Mouse (Mus musculus) heart, postnatal 25 days (tissue): ENCODE data around the gene Kcnk4. TPM values are rescaled to one million over a fixed set of nuclear protein-coding genes. Genes with fewer than 3 reads are reported as not detected.

Source experiments
- DNase-seq: peaks from one replicate; pipeline ENCODE4 v3.0.0; 2022; ENCODE audit warnings: low spot score
- intact Hi-C: fragments of 180-260 bp; cut with DNase I; formaldehyde crosslinking; loops from one replicate; pipeline ENCODE4 v1.15.1; 2025
- total RNA-seq, 2 experiments: library from RNA; stranded (reverse); gene quantifications; 2 replicates each; pipeline ENCODE4 v1.2.3; 2021

The Kcnk4 gene
- total RNA-seq, 2 experiments from 2014 or later = 0.20 to 0.36 TPM

DNA sequence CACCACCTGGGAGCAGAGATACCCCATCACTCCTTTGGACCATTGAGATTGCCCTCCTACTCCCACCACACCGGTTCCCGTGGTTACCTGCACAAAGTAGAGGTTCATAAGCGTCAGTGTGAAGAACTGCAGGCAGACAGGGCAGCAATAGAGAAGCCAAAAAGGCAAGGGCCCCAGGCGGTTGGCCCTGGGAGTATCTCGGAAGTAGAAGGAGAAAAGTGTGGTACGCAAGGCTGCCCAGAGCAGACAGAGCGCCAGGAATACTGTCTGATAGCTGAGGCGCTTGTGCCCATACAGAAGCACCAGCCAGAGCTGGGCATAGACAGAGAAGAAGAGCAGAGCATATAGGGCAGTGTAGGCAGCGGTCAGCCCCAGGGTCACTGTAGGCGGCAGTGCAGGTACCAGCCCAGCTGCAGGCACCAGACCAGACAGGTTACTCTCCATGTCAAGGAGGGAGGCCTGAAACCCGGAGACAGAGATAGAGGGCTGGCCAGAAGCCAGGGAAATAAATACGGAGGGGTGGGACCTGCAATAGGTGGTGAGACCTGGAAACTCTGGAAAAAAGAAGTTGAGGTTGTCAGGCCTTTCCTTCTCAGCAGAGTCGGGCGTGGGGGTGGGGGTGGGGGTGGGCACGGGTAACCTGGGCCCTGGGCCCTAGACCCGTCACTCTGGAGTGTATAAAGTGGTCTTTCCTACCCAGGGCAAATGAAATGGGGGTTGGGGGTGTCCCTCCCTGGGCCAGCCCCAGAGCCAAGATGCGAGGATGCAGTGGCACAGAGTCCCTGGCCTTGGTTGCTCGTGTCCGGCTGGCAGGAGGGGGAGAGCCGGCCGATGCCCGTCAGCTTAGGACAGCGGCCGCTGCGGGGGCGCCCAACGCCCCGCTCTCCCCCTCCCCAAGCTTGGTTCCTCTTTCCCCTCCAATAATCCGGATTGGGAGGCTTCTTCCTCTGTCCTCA lies 6.4 kb upstream of the Kcnk4 start:
- DNase-seq = no peak

DNA sequence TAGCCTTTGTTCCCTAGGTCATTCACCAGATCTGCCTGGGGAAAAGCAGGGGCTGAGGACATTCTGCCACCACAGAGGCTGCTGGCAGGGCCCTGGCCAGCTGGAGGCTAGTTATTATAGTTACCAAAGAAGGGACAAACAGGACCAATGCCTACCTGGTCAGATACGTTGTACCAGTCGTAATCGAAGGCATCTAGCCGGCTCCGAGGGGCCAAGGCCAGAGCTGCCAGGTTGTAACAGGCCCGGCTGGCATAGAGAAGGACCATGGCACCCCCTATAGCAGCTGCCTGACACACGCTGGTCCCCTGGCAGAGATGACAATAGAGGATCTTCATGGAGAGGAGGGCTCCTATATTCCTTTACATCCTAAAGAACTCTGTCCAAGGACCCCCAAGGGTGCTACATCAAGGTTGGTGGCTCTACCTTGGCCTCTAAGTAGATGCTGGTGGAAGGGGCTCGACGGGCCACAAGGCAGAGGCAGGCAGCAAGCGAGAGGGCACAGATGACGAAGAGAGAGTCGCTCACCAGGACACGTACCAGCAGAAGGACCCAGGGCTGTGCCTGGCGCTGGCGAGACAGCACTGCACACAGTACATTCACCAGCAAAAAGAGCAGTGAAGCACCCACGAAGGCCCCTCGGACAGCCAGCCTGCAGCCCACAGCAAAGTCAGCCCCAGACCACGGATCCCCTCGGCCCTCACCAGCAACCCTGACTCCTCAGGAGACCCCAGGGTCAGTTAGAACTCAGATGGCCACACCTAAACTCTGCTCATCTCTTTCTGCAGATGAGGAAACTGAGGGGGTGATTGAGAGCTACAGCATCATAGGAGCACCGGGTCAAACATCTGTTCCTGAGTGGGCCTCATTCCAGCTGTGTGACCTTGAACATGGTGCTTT lies 5.0 kb upstream of the Kcnk4 start:
- intact Hi-C loops = no loop called here
- DNase-seq = no peak

More for the DNA sequence above, 6.4 kb upstream of the Kcnk4 start:
- intact Hi-C loops = loop anchor here (1.0 kb wide), 1 partner anchor 11 kb away; no protein-coding TSS in a partner anchor

DNA sequence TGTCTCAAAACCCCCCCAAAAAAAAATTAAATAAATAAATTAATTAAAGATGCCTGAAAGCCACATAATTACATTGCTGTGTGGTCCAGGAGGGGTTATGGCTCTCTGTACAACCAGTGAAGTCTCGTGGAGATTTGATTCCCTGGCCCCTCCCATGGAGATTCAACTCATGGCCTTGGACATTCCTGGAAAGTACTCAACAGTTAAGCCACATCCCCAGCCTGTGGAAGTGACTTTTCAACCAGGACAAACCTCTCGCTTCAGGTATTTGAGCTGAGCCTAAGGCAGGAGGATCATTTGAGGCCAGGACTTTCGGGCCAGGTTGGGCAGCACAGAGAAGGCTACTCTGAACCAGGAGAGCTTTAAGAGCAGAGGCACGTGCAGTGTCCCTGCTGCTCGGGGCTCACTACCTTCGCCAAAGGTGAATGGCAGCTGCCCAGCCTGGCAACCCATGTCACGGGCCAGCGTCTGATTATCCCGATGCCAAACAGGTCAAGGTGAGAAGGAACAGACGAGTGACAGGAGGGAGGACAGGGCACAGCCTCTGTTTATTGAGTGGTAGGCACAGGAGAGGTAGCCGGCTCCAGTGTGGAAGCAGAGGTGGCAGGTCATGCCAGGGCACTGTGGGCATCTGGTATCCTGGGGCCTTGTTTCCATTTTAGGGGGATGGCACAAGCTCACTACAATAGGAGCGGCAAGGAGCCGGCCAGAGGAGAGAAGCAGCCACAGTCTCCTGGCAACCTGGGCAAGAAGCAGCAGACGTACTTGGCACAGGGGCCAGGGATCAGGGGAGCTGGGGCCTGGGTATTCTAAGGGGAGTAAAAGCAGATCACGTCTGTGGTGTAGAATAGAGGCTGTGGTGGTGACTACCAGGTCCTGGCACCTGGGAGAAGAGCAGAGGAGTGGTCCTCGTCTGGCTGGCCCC lies 3.5 kb upstream of the Kcnk4 start:
- DNase-seq = no peak
- intact Hi-C loops = no loop called here

DNA sequence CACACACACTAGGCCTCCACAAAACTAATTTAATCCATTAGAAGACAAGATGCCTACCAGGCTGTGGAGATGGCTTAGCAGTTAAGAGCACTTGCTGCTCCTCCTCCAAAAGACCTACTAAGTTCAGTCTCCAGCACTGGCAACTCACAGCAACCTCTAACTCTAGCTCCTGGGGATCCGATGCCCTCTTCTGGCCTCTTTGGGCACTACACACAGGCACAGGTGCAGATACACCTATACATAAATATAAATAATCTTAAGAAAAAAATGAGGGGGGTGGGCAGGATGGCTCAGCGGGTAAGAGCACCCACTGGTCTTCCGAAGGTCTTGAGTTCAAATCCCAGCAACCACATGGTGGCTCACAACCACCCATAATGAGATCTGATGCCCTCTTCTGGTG lies 2.0 kb upstream of the Kcnk4 start:
- DNase-seq = no peak
- intact Hi-C loops = no loop called here

DNA sequence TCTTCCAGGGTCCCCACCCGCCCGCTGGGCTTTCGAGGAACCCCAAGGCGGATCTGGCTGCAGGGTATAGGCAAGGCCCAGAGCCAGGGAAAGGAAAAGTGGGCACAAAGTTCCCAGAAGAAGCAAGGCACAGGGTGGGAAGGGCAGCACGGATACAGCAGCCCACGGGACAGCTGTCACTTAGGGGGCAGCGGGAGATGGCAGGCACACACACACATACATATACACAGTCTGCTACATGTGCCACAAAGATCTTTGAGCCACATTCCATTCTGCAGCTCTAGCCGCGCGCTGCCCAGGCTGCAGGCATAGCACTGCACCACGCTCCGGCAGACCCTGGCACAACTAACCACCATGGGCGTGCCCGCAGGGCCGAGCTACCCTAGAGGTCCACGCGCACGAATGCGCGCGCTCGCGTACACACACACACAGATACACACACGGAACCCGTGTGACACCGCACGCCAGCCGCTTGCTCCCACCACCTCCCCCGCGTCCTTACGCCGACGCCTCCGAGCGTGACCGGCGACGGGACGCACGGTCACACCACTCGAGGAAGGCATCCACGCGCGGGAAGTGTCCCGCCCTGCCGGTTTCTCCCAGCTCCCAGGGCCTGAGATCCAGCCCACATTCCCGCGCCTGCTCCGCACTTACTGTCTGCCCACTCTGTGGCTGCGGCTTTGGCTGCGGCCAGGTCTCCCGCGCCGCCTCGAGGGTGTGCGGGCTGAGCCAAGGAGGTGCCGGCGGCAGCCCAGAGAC lies 700 bp downstream of the Kcnk4 start:
- intact Hi-C loops = no loop called here

DNA sequence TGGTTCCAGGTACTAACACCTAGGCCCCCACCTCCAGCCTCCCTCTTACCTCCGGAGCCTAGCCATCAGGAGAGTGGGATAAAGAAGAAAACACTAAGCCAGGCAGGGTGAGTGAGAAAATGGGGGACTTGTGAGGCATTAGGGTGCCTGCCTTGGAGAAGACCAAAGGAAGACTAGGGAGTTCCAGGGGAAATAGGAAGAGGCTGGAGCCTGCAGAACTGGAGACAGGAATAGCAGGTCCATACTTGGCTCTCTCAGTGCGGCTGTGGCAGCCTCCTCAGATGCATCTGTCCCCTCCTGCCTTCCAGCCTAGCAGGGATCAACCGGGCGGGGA lies 1.2 kb downstream of the Kcnk4 start:
- intact Hi-C loops = no loop called here
- no peak for DNase-seq

More for the DNA sequence above, 700 bp downstream of the Kcnk4 start:
- DNase-seq = no peak

DNA sequence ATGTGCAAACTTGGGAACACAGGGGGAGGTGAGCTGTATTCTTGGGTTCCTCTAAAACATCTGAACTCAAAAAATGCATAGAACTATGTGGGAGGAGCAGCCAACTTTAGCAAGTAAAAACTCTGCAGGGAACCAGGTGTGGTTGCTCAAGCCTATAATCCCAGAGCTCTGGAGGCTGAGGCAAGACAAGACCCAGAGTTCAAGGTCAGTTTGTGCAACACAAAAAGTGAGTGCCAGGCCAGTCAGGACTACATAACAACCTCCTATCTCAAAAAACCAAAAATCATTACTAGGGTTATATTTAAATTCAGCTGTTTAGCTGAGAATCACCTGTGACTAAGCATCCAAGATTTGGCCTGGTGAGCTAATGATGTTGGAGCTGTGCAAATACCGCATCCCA lies 2.3 kb downstream of the Kcnk4 start:
- intact Hi-C loops = no loop called here
- DNase-seq = no peak

DNA sequence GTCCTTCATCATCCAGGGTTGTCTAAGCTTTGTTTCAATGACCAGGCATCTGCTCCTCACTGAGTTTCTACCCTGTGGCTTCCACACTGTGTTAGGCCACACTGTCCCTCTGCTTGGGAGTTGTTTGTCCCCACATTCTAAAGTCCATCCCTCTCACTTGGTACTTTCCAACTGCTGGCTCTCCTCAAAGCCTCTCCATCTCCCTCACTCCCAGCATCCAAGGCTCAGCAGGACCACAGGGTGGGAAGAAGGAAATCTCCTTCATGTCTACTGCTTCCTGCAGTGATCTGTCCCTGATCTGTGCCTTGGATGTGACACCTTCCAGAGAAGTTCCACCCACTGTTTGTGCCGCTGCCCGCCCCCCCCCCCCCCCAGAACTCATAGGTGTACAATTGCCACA lies 3.3 kb downstream of the Kcnk4 start:
- no peak for DNase-seq
- intact Hi-C loops = no loop called here

DNA sequence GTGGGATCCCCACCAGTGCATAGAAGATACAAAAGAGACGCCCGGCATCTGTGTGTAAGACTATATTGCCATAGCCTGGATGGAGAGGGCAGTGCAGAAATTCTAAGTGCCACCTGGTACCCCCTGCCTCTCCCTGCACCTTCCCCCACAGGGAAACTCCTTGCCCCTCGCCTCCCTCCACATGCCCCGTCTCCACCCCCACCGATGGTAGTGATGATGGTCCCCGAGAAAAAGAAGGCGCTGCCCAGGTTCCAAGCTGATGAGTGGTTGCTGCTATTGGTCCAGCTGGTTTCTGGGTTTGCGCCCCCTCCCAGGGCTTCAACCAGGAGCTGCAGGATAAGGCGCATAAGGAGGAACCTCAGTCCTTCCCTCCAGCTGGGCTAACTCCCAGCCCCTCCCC lies 6.2 kb downstream of the Kcnk4 start:
- DNase-seq = no peak
- intact Hi-C loops = no loop called here

DNA sequence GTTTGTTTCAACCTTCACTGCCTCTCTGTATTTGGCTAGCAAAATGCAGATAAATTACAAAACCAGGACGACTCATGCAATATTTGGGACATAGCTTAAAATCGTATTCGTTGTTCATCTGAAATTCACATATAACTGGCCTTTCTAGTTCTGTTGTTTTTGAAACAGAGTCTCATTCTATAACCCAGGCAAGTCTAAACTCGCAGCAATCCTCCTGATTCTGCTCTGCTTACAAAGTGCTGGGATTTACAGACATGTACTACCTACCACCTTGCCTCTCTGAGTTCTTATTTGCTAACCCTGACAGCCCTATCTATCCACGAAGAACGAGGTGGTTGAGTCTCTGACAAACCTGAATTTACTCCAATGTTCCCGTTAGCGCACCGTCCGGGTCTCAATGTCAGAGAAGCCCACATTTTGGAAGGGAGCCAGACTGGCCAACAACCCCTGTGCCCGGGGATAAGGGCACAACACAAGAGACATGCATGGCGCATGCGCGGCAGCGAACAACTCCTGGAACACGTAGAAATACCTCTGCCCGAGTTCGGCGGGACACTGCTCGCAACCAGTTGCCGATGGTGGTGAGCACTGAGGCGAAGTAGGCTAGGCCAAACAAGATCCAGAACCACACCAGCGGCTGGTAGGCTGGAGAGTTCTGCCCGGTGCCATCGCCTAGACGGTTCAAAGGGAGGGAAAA lies 7.6 kb downstream of the Kcnk4 start:
- no peak for DNase-seq
- intact Hi-C loops = no loop called here

DNA sequence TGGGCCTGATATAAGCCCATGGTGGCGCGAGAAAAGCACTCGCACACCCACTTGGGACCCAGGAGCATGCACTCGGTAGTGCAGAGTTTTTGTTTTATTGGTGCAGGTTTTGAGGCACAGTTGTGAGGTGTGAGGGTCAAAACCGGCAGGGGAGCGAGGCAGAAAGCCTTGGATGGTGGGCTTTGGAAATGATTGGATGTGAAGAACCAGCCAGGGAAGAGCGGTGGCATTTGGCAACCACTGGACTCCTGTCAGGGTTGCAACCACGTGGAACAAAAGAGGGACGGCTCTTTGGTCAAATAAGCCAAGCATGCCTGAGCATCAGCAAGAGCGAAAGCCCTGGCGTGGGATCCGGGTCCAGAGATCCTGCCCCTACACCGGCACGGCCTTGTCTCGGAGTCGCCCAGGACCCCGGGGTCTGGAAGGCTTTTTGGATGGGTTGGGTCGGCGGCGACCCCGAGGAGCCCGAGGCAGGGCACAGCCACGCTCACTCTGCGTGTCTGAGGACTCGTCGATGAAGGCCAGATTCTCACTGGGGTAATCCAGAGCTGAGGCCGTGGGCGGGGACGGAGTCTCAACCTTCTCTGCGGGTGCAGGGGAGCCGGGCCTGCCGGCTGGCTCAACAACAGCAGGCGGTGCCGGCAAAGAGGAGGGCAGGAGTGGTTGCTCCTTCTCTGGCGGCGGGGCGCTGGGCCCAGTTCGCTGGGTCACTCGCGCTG lies 8.5 kb downstream of the Kcnk4 start:
- no peak for DNase-seq
- intact Hi-C loops = loop anchor here (2.0 kb wide), 1 partner anchor 95 kb away; no protein-coding TSS in a partner anchor

DNA sequence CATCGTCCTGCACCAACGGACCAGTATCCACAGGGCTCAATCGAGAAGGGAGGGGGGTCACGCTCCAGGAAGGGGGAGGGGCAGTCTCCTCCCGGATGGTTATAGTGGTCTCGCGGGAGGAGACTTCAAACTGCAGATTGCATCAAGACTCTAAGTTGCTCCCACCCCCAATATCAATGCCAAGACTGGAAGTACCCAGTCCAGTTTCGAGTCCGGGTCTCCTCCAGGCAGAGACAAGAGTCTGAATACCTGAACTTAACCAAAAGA lies 9.1 kb downstream of the Kcnk4 start, which contains the start of gene Catsperz:
Gene Catsperz, minus strand, starts transcription at position 74 of the 267 bp plus-strand sequence.
- intact Hi-C loops = loop anchor here (2.0 kb wide), 1 partner anchor 96 kb away; no protein-coding TSS in a partner anchor
- no peak for DNase-seq

DNA sequence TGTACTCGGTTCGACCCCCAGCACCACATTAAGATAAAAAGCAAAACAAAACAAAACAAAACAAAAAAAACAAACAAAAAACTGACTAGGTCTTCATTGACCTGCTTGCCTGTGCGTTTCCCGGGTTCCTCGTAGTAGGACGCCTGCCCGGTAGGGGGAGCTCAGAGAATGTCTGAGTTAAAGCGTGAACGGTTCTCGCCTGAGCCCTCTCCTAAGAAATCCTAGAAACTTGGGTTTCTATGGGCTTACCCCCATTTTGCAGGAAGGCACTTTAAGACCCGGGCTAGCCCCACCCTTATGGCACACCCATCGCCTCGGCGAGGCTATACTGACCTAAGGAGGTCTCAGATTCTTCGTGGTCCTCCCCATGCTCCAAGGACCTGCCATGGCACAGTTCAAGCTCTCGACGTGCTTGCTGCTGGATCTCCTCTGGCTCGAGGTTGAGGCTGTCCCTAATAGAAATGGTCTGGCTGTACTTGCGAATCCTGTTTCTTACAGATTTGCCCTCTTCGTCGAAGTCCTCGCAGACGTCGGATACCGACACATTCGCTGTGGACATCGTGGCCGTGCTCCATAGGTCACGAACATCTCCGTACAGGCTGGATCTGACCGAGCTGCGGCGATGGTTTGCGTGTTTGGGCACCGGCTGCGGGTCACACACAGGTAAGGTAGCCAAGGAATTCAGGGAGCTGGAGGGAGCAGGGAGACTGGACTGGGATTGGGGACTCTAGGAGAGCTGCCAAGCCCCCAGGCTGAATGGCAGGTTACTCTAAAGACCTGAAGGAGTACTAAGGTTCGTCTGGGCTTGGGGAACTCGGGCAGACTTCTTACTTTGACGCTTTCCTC lies 9.6 kb downstream of the Kcnk4 start:
- intact Hi-C loops = loop anchor here (2.0 kb wide), 1 partner anchor 96 kb away; no protein-coding TSS in a partner anchor
- DNase-seq = peak; percentile 64

DNA sequence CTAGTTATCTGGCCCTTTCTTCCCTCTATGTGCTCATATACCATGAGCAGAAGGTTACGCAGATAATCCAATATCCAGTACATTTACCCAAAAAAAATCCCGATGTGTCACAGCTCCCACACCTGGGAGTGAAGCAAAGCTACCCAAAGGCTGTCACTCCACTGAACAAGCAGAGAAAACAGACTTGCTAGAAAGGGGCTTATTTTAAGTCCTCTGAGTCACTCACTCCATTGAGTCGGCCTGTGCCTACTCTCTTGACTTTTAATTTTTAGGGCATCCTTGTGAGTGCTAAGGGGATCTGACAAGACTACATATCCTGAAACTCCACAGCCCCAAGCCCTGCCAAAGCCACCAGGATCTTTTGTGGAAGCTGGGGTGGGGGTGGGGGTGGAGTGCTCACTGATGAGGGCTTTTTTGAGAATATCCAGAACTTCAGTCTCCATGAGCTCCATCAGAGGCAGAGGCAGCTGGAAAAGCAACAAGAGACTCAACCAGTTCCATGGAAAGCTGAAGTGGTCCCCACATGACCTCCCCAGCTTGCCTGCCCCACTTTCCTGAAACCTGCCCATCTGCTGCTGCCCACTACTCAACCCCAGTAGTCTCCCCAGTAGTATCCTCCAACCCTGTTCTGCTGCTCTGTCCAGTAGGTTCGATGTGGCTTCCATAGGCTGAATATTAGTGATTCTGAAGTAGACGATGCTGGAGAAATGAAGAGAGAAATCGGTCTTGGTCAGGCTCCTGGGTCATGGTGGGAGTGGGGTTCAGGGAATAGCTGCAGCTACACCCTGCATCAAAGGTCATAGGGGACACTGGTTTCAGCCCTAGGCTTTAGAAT lies 11.2 kb downstream of the Kcnk4 start:
- intact Hi-C loops = loop anchor here (2.0 kb wide), 1 partner anchor 46 kb away; no protein-coding TSS in a partner anchor
- no peak for DNase-seq

DNA sequence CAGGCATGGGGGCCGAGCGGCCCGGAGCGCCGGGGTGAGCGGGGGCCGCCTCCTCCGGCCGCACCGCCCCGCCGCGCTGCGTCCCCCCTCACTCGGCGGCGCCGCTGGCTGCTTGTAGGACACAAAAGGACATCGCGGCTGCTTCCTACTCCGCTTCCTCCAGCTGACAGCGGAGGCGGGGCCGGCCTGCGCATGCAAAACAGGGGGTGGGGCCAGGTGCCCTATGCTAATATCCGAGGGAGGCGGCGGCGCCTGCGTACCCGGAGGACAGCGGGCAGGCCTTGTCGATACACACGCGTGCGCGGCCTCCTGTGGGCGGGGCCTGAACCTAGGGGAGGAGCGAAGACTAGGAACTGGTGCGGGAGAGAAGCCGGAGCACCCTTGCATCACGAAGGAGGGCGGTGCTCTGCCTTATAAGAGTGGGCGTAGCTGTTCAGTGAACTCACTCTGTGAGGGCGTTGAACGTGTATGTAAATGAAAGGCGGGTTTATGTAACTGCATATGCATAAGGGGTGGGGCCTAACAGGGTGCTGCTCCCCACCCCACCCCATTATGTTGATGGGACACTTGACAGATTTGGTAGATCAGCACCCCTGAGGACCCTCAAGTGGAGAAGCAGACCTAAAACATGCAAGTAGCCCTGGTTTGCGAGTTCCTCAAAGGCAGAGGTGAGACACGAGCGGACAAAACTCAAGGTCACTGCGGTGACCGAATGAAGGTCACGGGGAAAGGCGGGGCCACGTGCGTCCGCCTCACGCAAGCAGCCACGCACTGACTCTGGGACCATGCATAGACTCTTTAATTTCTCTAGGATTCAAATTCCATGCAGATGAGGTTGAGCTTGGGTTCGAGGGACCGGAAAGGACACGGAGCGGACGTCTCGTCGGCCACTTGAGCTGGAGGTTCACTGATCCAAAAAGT lies 12.4 kb downstream of the Kcnk4 start, which contains the start of gene Esrra:
Gene Esrra, minus strand, starts transcription at position 167 of the 921 bp plus-strand sequence.
- intact Hi-C loops = loop anchor here (2.0 kb wide), 1 partner anchor 47 kb away; no protein-coding TSS in a partner anchor
- DNase-seq = peak; percentile 100
